Mouse (Mus musculus) cerebellum, adult 2 months (tissue): Measurements from ENCODE around the gene Olfr487.

Source experiments
- CTCF ChIP-seq: fragments of 200-500 bp; IDR thresholded peaks from 2 replicates; pipeline ENCODE4 v1.5.1; 2011; ENCODE audit warnings: low read depth, mild to moderate bottlenecking, control low read depth, low read length, moderate library complexity, borderline replicate concordance; ENCODE audit not compliant: insufficient read depth
- POLR2A ChIP-seq: fragments of 200-500 bp; IDR thresholded peaks from 2 replicates; pipeline ENCODE4 v1.6.1; 2011; ENCODE audit warnings: low read length, control low read depth, borderline replicate concordance; ENCODE audit not compliant: insufficient read depth

GRCm38 (mm10) chr7:108233551-108233950 lies 19.1 kb upstream of the Olfr487 start:
- TF ChIP-seq POLR2A: no peak
- TF ChIP-seq CTCF: no peak
